Mouse (Mus musculus) midbrain, embryonic 11.5 days (tissue): Measurements from ENCODE around the gene Pafah2. TPM values are rescaled to one million over a fixed set of nuclear protein-coding genes. Genes with fewer than 3 reads are reported as not detected.

Experiments
- ATAC-seq: fragments of 200-750 bp; cut with Nextera tagmentation; 2 replicates; pipeline ENCODE4 v1.8.0; 2017; ENCODE audit warnings: moderate TSS enrichment, moderate library complexity; ENCODE audit not compliant: low FRiP score
- DNase-seq: peaks from one replicate; pipeline ENCODE4 v3.0.0; 2015; ENCODE audit warnings: low spot score; ENCODE audit errors: missing footprints
- H3K27ac ChIP-seq: fragments of 300-500 bp; sonication (generic); 2 replicates; pipeline ENCODE4 v1.5.1; 2014; ENCODE audit warnings: low read depth, low read length
- H3K27me3 ChIP-seq: fragments of 300-500 bp; sonication (generic); 2 replicates; pipeline ENCODE4 v1.6.1; 2014; ENCODE audit warnings: mild to moderate bottlenecking, low read length, moderate library complexity, mixed read lengths; ENCODE audit not compliant: control insufficient read depth, insufficient read depth
- H3K36me3 ChIP-seq: fragments of 300-500 bp; sonication (generic); 2 replicates; pipeline ENCODE4 v1.6.1; 2014; ENCODE audit warnings: mild to moderate bottlenecking, low read length, moderate library complexity, mixed read lengths; ENCODE audit not compliant: control insufficient read depth, insufficient read depth
- H3K4me1 ChIP-seq: fragments of 300-500 bp; sonication (generic); 2 replicates; pipeline ENCODE4 v1.6.1; 2014; ENCODE audit warnings: low read length; ENCODE audit not compliant: control insufficient read depth, insufficient read depth
- H3K4me2 ChIP-seq: fragments of 300-500 bp; sonication (generic); 2 replicates; pipeline ENCODE4 v1.6.1; 2014; ENCODE audit warnings: mild to moderate bottlenecking, moderate library complexity
- H3K4me3 ChIP-seq: fragments of 300-500 bp; sonication (generic); 2 replicates; pipeline ENCODE4 v1.5.1; 2014; ENCODE audit warnings: low read depth, low read length
- H3K9ac ChIP-seq: fragments of 300-500 bp; sonication (generic); 2 replicates; pipeline ENCODE4 v1.6.1; 2014; ENCODE audit warnings: low read length
- H3K9me3 ChIP-seq: fragments of 300-500 bp; sonication (generic); 2 replicates; pipeline ENCODE4 v1.6.1; 2016; ENCODE audit warnings: low read length; ENCODE audit not compliant: control insufficient read depth
- WGBS: fragments of 180-500 bp; shearing (Covaris S2); extraction: QIAGEN DNeasy Blood & Tissue Kit; methylation state at CpG from one replicate; pipeline ENCODE4 v1.1.7; 2014; 5-methylcytosine and 5-hydroxymethylcytosine counted together
- polyA plus RNA-seq: library from polyadenylated mRNA; unstranded; fragments of >200 nt; fragmentation: Nextera tagmentation; extraction: Ambion mirVana; gene quantifications from 2 replicates; pipeline ENCODE4 v1.2.1, GENCODE M21; 2014

Gene Pafah2
- polyA plus RNA-seq, 1 experiment from 2014 or later: 10.0 TPM

DNA sequence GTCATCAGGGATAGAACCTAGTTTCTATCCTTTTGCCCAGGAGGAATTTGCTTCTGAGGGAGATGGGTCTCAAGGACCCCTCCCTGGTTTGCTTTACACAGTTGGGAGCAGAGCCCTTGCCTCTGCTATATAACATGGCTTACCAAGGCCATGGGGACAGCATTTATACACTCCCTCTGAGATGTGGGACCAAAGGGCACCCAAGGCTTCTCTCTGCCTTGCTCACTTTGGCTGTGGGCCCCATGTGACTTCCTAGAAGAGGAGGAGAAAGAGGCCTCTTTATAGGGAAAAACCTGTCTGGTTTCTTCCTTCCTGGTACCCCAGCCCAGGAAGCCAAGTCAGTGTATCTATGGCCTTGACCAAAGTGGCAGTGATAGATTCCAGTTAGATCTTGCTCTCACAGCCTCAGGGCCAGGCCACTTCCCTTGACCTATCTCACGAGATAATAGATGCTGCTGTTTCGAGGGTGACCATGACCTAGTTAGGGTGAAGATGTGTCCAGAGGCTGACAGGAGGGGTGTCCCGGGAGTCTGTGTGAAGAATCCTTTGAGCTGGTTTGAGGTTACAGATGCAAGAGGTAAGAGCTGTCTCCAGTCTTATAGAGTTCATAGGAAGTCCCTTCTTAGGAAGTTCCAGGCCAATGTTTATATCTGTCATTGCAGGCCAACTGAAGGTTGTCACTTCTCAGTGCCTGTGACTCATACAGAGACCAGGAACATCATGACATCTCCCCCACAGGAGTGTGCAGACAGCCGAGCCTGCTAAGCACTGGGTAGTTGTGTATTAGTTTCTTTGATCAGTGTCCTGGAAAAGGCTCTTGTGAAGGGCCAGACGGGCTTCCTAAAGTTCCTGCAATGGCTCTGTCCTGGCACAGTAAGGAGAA lies 42.4 kb upstream of the Pafah2 start:
- H3K4me3 ChIP-seq: no peak overlapping the region
- no peaks in the 10 kb centered on the region; the same call in 1 of the 2 replicates for H3K4me1 ChIP-seq
- H3K27me3 ChIP-seq: 0 out of 2 replicates have a peak, but pooled peaks cover 3% of the 10 kb centered on the region
- ATAC-seq: no peak
- H3K4me2 ChIP-seq: no peak overlapping the region
- no peak overlapping the region for H3K9ac ChIP-seq
- no peaks in the 10 kb centered on the region for H3K9me3 ChIP-seq
- H3K27ac ChIP-seq: no peak overlapping the region
- 68% methylated on average over 5 of the region's 5 CpGs for WGBS
- no peaks in the 10 kb centered on the region for H3K36me3 ChIP-seq
- DNase-seq: no peak

DNA sequence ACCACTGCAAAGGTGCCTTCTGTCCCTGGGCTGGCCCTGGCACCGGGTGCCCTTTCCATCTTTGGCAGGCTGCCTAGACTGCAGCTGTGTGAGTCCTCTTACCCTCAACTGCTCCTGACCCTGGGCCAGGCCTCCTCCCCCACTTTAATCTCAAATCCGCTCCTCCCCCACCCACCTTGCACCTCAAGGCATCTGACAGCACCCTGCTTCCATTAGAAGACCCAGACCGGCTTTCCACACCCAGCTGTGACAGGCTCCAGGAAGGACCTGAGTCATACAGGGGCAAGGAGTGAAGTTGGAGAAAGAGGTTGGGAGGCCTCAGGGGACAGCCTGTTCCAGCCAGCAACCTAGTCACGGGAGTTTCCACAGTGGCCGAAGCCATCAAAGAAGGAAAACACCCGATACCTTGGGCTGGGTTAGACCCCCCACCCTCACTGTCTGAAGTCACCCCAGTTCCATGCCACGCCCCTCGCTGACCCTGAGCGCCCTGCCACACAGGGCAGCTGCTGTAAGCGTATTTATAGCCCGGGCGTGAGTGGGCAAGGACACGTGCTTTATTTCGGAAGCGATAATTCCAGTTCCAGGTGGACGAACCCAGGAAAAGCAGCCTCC lies 40.2 kb upstream of the Pafah2 start:
- no peaks in the 10 kb centered on the region for H3K9me3 ChIP-seq
- H3K9ac ChIP-seq: no peak overlapping the region
- ATAC-seq (no peak), DNase-seq (no peak)
- no peaks in the 10 kb centered on the region; the same call in 1 of the 2 replicates for H3K4me1 ChIP-seq
- no peaks in the 10 kb centered on the region for H3K36me3 ChIP-seq
- no peak overlapping the region for H3K4me2 ChIP-seq
- 58% methylated on average over 16 of the region's 16 CpGs for WGBS
- 0 out of 2 replicates have a peak, but pooled peaks cover 3% of the 10 kb centered on the region for H3K27me3 ChIP-seq
- no peak overlapping the region for H3K27ac ChIP-seq
- no peak overlapping the region for H3K4me3 ChIP-seq

DNA sequence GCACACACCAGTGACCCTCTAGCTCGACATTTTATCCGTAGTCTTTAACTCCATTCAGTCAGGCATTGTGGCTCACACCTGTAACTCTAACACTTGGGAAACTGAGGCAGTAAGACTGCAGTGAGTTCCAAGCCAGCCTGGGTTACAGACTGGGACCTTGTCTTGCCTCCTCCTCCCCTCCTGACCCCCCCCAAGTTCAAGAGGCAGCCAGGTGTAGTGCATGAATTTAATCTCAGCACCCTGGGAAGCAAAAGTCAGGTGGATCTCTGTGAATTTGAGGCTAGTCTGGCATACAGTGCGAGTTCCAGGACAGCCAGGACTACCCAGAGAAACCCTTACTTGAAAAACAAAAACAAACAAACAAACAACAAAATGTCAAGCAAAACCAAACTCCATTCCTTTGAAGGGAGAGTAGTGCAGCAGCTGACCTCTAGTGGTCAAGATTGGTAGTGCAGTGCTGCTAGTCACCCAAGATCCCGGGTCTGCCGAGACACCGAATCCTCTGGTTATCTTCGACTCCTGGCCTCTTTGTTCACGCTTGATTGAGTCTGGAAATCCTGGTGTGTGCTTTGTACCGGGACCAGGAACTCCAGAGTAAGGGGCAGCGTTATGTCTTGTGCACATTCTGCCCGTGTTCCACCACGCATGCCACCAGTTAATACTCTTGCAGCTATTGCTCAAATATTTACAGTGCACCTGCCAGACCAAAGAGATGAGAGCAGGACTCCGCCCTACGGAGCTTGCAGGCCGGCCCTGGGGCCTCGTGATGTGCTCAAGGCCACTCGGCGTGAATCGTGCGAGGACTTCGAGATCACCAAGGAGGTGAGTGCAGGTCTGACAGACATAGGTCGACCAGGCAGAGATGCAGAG lies 39.3 kb upstream of the Pafah2 start:
- 19% methylated on average over 22 of the region's 22 CpGs for WGBS
- peak overlapping the region; percentile 13 for H3K9ac ChIP-seq
- ATAC-seq (no peak), DNase-seq (peak; percentile 97)
- peak overlapping the region; percentile 5; the same call in 1 of the 2 replicates for H3K4me2 ChIP-seq
- no peaks in the 10 kb centered on the region for H3K9me3 ChIP-seq
- peak overlapping the region; percentile 8; the same call in 1 of the 2 replicates for H3K4me3 ChIP-seq
- 0 out of 2 replicates have a peak, but pooled peaks cover 3% of the 10 kb centered on the region for H3K27me3 ChIP-seq
- H3K4me1 ChIP-seq: no peaks in the 10 kb centered on the region; the same call in 1 of the 2 replicates
- no peaks in the 10 kb centered on the region for H3K36me3 ChIP-seq
- H3K27ac ChIP-seq: no peak overlapping the region

DNA sequence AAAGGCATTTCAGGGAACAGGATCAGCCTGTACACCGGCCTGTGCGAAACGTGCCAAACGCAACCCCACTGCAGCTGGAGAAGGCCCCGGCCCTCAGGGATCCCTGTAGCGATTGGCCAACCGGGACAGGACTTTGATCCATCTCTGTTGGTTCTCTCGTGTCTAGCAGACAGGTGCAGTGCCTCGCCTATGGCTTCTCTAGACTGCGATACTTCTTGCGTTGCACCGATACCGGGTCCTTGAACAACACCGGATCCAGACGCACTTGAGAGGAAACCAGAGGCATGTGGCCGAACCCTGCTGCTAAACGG lies 38.7 kb upstream of the Pafah2 start:
- no peak for DNase-seq
- 41% methylated on average over 17 of the region's 17 CpGs for WGBS
- H3K4me2 ChIP-seq: peak overlapping the region; percentile 5; the same call in 1 of the 2 replicates
- H3K27me3 ChIP-seq: 0 out of 2 replicates have a peak, but pooled peaks cover 3% of the 10 kb centered on the region
- no peaks in the 10 kb centered on the region for H3K9me3 ChIP-seq
- H3K4me1 ChIP-seq: no peaks in the 10 kb centered on the region; the same call in 1 of the 2 replicates
- no peaks in the 10 kb centered on the region for H3K36me3 ChIP-seq
- no peak overlapping the region for H3K27ac ChIP-seq
- H3K9ac ChIP-seq: peak overlapping the region; percentile 13
- H3K4me3 ChIP-seq: 0 out of 2 replicates have a peak overlapping the region, but pooled peaks have one; percentile 8
- ATAC-seq: no peak

DNA sequence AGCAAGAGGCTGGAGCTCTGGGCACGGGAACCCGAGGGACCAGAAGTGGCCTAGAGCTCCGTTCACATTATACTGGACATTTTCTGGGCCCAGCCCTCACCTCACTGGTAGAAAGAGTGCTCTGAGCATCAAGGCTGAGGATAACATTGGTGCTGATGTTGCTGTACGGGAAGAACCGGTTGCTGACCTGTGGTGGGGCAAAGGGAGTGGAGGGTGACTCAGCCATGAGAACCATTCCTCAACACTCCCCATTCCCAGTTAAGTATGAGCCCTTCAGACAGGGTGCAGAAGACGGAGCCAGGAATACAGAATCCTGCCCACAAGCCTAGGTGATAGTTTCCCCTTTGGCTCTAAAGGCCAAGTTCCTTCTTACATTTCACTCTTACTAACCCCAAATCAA lies 36.5 kb upstream of the Pafah2 start:
- H3K27me3 ChIP-seq: 0 out of 2 replicates have a peak, but pooled peaks cover 3% of the 10 kb centered on the region
- H3K9ac ChIP-seq: no peak overlapping the region
- WGBS: 85% methylated on average over 6 of the region's 6 CpGs
- no peak overlapping the region for H3K27ac ChIP-seq
- H3K36me3 ChIP-seq: no peaks in the 10 kb centered on the region
- DNase-seq (no peak), ATAC-seq (no peak)
- no peaks in the 10 kb centered on the region; the same call in 1 of the 2 replicates for H3K4me1 ChIP-seq
- no peaks in the 10 kb centered on the region for H3K9me3 ChIP-seq
- no peak overlapping the region for H3K4me3 ChIP-seq
- H3K4me2 ChIP-seq: no peak overlapping the region

DNA sequence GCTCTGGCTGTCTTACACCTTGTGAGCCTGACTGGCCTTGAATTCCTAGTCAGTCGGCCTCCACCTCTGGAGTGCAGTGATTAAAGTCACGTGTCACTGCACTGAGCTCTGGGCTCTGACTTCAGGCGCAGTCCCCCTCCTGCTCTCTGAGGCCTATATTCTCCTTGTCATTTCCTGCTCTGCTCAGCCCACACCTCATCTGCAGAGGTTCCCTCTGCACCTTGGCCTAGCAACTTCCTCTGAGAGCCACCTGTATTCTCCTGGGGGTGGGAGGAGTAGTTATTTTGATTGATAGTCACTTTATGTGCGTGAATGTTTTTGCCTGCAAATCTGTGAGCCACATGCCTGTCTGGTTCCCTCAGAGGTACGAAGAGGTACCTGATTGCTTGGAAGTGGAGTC lies 34.9 kb upstream of the Pafah2 start:
- 61% methylated on average over 5 of the region's 5 CpGs for WGBS
- peaks cover 6% of the 10 kb centered on the region; the same call in 1 of the 2 replicates for H3K27me3 ChIP-seq
- DNase-seq: no peak

DNA sequence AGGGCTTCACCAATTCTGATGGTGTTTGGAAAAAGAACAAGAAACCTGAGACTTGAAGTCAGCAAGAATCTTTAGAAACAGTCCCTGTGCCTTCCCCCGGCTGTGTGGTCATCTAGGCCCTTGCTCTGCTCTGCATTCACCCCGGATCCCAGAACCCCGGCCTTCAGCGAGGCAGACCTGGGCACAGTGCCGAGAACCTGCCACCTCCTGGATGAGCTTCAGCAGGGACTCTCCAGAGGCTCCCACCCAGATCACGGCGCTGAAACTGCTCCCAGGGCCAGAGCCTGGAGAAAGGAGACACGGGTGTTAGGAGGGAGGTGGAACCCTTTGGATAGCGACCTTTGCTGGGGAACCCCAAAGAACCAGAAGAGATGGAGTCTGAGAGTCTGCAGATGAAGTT lies 34.0 kb upstream of the Pafah2 start:
- no peak for ATAC-seq
- Histone ChIP-seq H3K27me3 (peaks cover 6% of the 10 kb centered on the region; the same call in 1 of the 2 replicates), H3K36me3 (no peaks in the 10 kb centered on the region), H3K9ac (no peak overlapping the region), H3K9me3 (no peaks in the 10 kb centered on the region), H3K27ac (no peak overlapping the region), H3K4me1 (no peaks in the 10 kb centered on the region; the same call in 1 of the 2 replicates), H3K4me3 (no peak overlapping the region), H3K4me2 (no peak overlapping the region)
- DNase-seq: no peak
- 72% methylated on average over 9 of the region's 9 CpGs for WGBS

More for the DNA sequence above, 34.9 kb upstream of the Pafah2 start:
- no peak overlapping the region for H3K4me3 ChIP-seq
- H3K36me3 ChIP-seq: no peaks in the 10 kb centered on the region
- H3K9me3 ChIP-seq: no peaks in the 10 kb centered on the region
- H3K4me2 ChIP-seq: no peak overlapping the region
- no peak for ATAC-seq
- H3K4me1 ChIP-seq: no peaks in the 10 kb centered on the region; the same call in 1 of the 2 replicates
- no peak overlapping the region for H3K27ac ChIP-seq
- H3K9ac ChIP-seq: no peak overlapping the region

DNA sequence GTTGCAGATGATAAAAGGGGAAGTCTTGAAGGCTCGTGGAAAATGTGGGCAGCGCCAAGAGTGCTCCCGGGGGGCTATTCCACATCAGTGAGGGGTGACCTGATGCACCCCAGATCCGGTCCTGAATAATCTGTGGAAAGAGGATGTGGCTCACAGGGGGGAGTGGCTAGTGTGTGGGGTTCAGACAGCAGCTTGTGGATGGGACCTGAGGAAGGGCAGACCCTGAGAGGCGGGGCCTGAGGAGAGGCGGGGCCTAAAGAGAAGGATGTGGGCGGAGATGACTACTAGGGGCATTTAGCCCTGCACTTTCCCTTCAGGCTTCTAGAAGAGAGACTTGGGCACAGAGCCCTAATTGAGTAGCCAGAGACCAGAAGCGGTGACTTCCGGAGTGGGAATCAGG lies 33.5 kb upstream of the Pafah2 start:
- H3K4me3 ChIP-seq: no peak overlapping the region
- no peaks in the 10 kb centered on the region for H3K9me3 ChIP-seq
- 22% methylated on average over 9 of the region's 9 CpGs for WGBS
- H3K4me1 ChIP-seq: no peaks in the 10 kb centered on the region
- H3K9ac ChIP-seq: no peak overlapping the region
- H3K36me3 ChIP-seq: no peaks in the 10 kb centered on the region
- no peak overlapping the region for H3K27ac ChIP-seq
- DNase-seq (no peak), ATAC-seq (no peak)
- H3K4me2 ChIP-seq: no peak overlapping the region
- H3K27me3 ChIP-seq: peaks cover 2% of the 10 kb centered on the region; the same call in 1 of the 2 replicates
